Mouse (Mus musculus) leukemia stem cell, adult 10-12 weeks (primary cell): ENCODE data around the gene Vmn2r115. TPM values are rescaled to one million over a fixed set of nuclear protein-coding genes. Genes with fewer than 3 reads are reported as not detected.

Experiments used
- polyA plus RNA-seq: library from polyadenylated mRNA; stranded (reverse); fragments of >175 nt; gene quantifications from 2 replicates; pipeline ENCODE4 v1.2.3, GENCODE M21; 2012; ENCODE audit warnings: low replicate concordance

Gene Vmn2r115
- 0.03 TPM in 1 of 2 replicates, not detected in the other for polyA plus RNA-seq

GRCm38 (mm10) chr17:23343441-23343840 lies at the start of gene Vmn2r115:
Gene Vmn2r115 (plus strand): TSS chr17:23343741.

GRCm38 (mm10) chr17:23312437-23312836 lies 31.1 kb upstream of the Vmn2r115 start, which contains the start of gene Vmn2r114:
Gene Vmn2r114 (minus strand): TSS chr17:23312537.

GRCm38 (mm10) chr17:23384304-23384703 lies 40.8 kb downstream of the Vmn2r115 start, which contains the start of gene Vmn2r116:
Gene Vmn2r116 (plus strand): TSS chr17:23384604.

Other genes starting within 250 kb of the Vmn2r115 start
- 0.44 and 0.53 TPM in 2 replicates for gene Zfp40, start 150.5 kb upstream of the Vmn2r115 start, polyA plus RNA-seq
- gene Vmn2r114, start 31.2 kb upstream of the Vmn2r115 start, polyA plus RNA-seq: not detected in 2 replicates
- gene Vmn2r116, start 40.9 kb downstream of the Vmn2r115 start, polyA plus RNA-seq: not detected in 2 replicates
- gene Vmn2r117, start 136.0 kb downstream of the Vmn2r115 start, polyA plus RNA-seq: not detected in 2 replicates
- gene Zfp213, start 220.5 kb downstream of the Vmn2r115 start, polyA plus RNA-seq: 9.6 and 13.1 TPM in 2 replicates